Mouse (Mus musculus): ENCODE results near the gene Myom3.

The Myom3 gene

GRCm38 (mm10) chr4:135855080-135855479 lies 95.6 kb downstream of the Myom3 start:
- ATAC-seq (ENCODE audit: low TSS enrichment) = no peak; the same call in 1 of the 2 replicates

GRCm38 (mm10) chr4:135855536-135856222 lies 96.2 kb downstream of the Myom3 start, which contains the start of gene Srsf10:
TSS of gene Srsf10 (plus strand) at chr4:135855747.
- peak; percentile 80 for ATAC-seq (ENCODE audit: low TSS enrichment)

- peak; percentile 29 for ATAC-seq (ENCODE audit: low TSS enrichment)
Observed at GRCm38 (mm10) chr4:135856223-135857091, 96.9 kb downstream of the Myom3 start.

- ATAC-seq (ENCODE audit: low TSS enrichment) = no peak
Observed at GRCm38 (mm10) chr4:135857597-135858186, 98.2 kb downstream of the Myom3 start.

All from frontal cortex, adult (tissue).